Mouse (Mus musculus) E14TG2a.4 (cell line): Measurements from ENCODE around the gene Mplkip.

Experiments used
- H3K27me3 ChIP-seq: 2 replicates; pipeline ENCODE4 v1.6.1; 2014; ENCODE audit warnings: low read length, control low read depth; ENCODE audit not compliant: insufficient read depth
- H3K36me3 ChIP-seq: 2 replicates; pipeline ENCODE4 v1.6.1; 2014; ENCODE audit warnings: low read length, control low read depth; ENCODE audit not compliant: insufficient read depth
- H3K4me1 ChIP-seq: replicated peaks from 2 replicates; pipeline ENCODE4 v1.6.1; 2014; ENCODE audit warnings: low read depth, low read length, control low read depth
- H3K4me3 ChIP-seq: replicated peaks from 2 replicates; pipeline ENCODE4 v1.5.1; 2014; ENCODE audit warnings: mild to moderate bottlenecking, low read length
- H3K9me3 ChIP-seq: 2 replicates; pipeline ENCODE4 v1.6.1; 2014; ENCODE audit warnings: low read length, control low read depth
- CTCF ChIP-seq: conservative IDR thresholded peaks from 2 replicates; pipeline ENCODE4 v1.5.1; 2014; ENCODE audit warnings: low read length
- NANOG ChIP-seq: IDR thresholded peaks from 2 replicates; pipeline ENCODE4 v1.6.1; 2014; ENCODE audit warnings: borderline replicate concordance, low read length, mixed read lengths
- POU5F1 ChIP-seq: IDR thresholded peaks from 2 replicates; pipeline ENCODE4 v1.6.1; 2014; ENCODE audit warnings: low read length, borderline replicate concordance

Gene Mplkip

GRCm38 (mm10) chr13:17694911-17695699 is at the start of gene Mplkip, which contains the start of gene Sugct:
Gene Mplkip (plus strand): TSS chr13:17695192.
Gene Sugct (minus strand): TSS chr13:17695553.
- no peaks in the 10 kb centered on the region for H3K27me3 ChIP-seq
- H3K4me3 ChIP-seq = peak within 1 kb of the TSS; percentile 94
- peaks cover 44% of the 10 kb centered on the region for H3K4me1 ChIP-seq
- H3K36me3 ChIP-seq = peaks cover 13% of the 10 kb centered on the region
- TF ChIP-seq NANOG (no peak), POU5F1 (no peak), CTCF (no peak)
- no peaks in the 10 kb centered on the region for H3K9me3 ChIP-seq

GRCm38 (mm10) chr13:17667380-17667779 is 27.6 kb upstream of the Mplkip start:
- no peaks in the 10 kb centered on the region for H3K36me3 ChIP-seq
- no peaks in the 10 kb centered on the region for H3K9me3 ChIP-seq
- peaks cover 11% of the 10 kb centered on the region for H3K4me1 ChIP-seq
- no peak for TF ChIP-seq NANOG
- no peak for TF ChIP-seq CTCF
- no peak for TF ChIP-seq POU5F1
- peaks cover 5% of the 10 kb centered on the region; the same call in 1 of the 2 replicates for H3K27me3 ChIP-seq
- no peak overlapping the region for H3K4me3 ChIP-seq

DNA sequence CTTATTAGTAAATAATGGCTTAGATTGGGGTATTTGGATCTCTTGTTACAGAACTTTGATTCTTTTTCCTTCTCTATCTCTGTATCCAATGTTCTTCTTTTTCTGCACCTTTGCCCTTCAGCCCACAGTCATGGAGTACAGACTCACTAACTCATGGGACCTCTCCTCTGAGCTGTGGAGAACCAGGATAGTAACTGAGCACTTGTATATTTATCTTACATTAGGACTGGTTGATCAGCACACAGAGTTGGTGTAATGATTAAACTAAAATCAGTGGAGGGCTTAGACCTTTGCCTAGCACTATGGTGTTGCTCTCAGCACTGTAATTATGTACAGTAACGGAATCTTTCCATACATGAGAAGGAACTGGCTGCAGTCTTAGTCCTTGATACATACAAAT is 23.9 kb upstream of the Mplkip start:
- no peak overlapping the region for H3K4me3 ChIP-seq
- H3K36me3 ChIP-seq = no peaks in the 10 kb centered on the region
- TF ChIP-seq NANOG = no peak
- TF ChIP-seq POU5F1 = no peak
- no peak for TF ChIP-seq CTCF
- H3K4me1 ChIP-seq = no peaks in the 10 kb centered on the region
- peaks cover 5% of the 10 kb centered on the region; the same call in 1 of the 2 replicates for H3K27me3 ChIP-seq
- H3K9me3 ChIP-seq = no peaks in the 10 kb centered on the region

DNA sequence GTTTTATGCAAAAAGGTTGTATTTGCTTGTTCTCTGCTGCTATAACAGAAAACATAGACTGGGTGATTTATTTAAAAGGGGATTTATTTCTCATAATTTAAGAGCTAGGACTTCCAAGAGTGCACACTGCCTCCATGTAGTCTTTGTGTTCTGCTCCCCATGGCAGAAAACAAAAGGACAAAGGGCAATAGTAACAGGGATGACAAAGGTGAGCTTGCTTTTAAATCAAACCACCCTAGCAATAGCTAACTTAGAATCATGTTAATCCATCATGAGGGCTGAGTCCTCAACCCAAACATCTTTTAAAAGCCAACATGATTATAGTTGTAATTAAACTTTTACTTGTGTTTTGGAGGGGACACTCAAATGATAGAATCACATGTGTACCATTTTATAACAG is 5.5 kb upstream of the Mplkip start:
- Histone ChIP-seq H3K36me3 (no peaks in the 10 kb centered on the region), H3K9me3 (no peaks in the 10 kb centered on the region), H3K4me1 (peaks cover 9% of the 10 kb centered on the region), H3K27me3 (no peaks in the 10 kb centered on the region), H3K4me3 (no peak overlapping the region)
- TF ChIP-seq CTCF = no peak
- no peak for TF ChIP-seq NANOG
- TF ChIP-seq POU5F1 = no peak

GRCm38 (mm10) chr13:17690686-17691085 is 4.3 kb upstream of the Mplkip start:
- Histone ChIP-seq H3K36me3 (no peaks in the 10 kb centered on the region), H3K27me3 (no peaks in the 10 kb centered on the region), H3K4me1 (peaks cover 9% of the 10 kb centered on the region), H3K9me3 (no peaks in the 10 kb centered on the region), H3K4me3 (no peak overlapping the region)
- TF ChIP-seq CTCF (no peak), POU5F1 (no peak), NANOG (no peak)

GRCm38 (mm10) chr13:17691436-17691835 is 3.6 kb upstream of the Mplkip start:
- Histone ChIP-seq H3K9me3 (no peaks in the 10 kb centered on the region), H3K27me3 (no peaks in the 10 kb centered on the region), H3K4me3 (no peak overlapping the region), H3K4me1 (peaks cover 9% of the 10 kb centered on the region), H3K36me3 (no peaks in the 10 kb centered on the region)
- TF ChIP-seq POU5F1 = no peak
- TF ChIP-seq CTCF = no peak

- no peak for TF ChIP-seq CTCF
- TF ChIP-seq NANOG = no peak
- no peak for TF ChIP-seq POU5F1
- peak overlapping the region; percentile 87 for H3K4me3 ChIP-seq
- H3K27me3 ChIP-seq = no peaks in the 10 kb centered on the region
- peaks cover 31% of the 10 kb centered on the region for H3K4me1 ChIP-seq
- H3K9me3 ChIP-seq = no peaks in the 10 kb centered on the region
- peaks cover 10% of the 10 kb centered on the region for H3K36me3 ChIP-seq
Observed at GRCm38 (mm10) chr13:17693816-17694215, 1.2 kb upstream of the Mplkip start.

DNA sequence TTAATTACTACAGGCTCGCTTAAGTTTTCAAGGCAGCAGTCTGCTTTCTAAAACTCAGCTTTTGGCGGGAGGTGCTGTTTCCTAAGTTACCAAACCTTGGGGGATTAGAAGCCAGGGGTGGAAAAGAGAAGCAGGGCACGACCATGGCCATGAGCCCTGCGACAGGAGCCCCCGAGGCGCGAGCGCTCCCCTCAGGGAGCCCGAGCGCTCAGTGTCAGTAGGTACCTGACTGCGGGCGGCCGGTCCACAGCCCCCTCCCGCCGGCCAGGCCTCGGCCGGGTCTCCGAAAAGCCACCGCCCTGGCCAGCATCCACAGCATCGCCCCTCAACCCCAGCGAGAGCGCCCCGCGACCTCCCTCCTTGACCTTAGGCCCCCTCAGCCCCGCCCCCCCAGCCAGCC is 578 bp upstream of the Mplkip start:
- Histone ChIP-seq H3K36me3 (peaks cover 12% of the 10 kb centered on the region), H3K9me3 (no peaks in the 10 kb centered on the region), H3K4me3 (peak overlapping the region; percentile 87), H3K4me1 (peaks cover 37% of the 10 kb centered on the region), H3K27me3 (no peaks in the 10 kb centered on the region)
- TF ChIP-seq NANOG (no peak), CTCF (no peak), POU5F1 (no peak)
